Mouse (Mus musculus) midbrain, embryonic 11.5 days (tissue): Measurements from ENCODE around the gene Dazap2. TPM values are rescaled to one million over a fixed set of nuclear protein-coding genes. Genes with fewer than 3 reads are reported as not detected.

Source experiments
- ATAC-seq: fragments of 200-750 bp; cut with Nextera tagmentation; 2 replicates; pipeline ENCODE4 v1.8.0; 2017; ENCODE audit warnings: moderate TSS enrichment, moderate library complexity; ENCODE audit not compliant: low FRiP score
- DNase-seq: peaks from one replicate; pipeline ENCODE4 v3.0.0; 2015; ENCODE audit warnings: low spot score; ENCODE audit errors: missing footprints
- H3K27ac ChIP-seq: fragments of 300-500 bp; sonication (generic); 2 replicates; pipeline ENCODE4 v1.5.1; 2014; ENCODE audit warnings: low read depth, low read length
- H3K27me3 ChIP-seq: fragments of 300-500 bp; sonication (generic); 2 replicates; pipeline ENCODE4 v1.6.1; 2014; ENCODE audit warnings: mild to moderate bottlenecking, low read length, moderate library complexity, mixed read lengths; ENCODE audit not compliant: control insufficient read depth, insufficient read depth
- H3K36me3 ChIP-seq: fragments of 300-500 bp; sonication (generic); 2 replicates; pipeline ENCODE4 v1.6.1; 2014; ENCODE audit warnings: mild to moderate bottlenecking, low read length, moderate library complexity, mixed read lengths; ENCODE audit not compliant: control insufficient read depth, insufficient read depth
- H3K4me1 ChIP-seq: fragments of 300-500 bp; sonication (generic); 2 replicates; pipeline ENCODE4 v1.6.1; 2014; ENCODE audit warnings: low read length; ENCODE audit not compliant: control insufficient read depth, insufficient read depth
- H3K4me2 ChIP-seq: fragments of 300-500 bp; sonication (generic); 2 replicates; pipeline ENCODE4 v1.6.1; 2014; ENCODE audit warnings: mild to moderate bottlenecking, moderate library complexity
- H3K4me3 ChIP-seq: fragments of 300-500 bp; sonication (generic); 2 replicates; pipeline ENCODE4 v1.5.1; 2014; ENCODE audit warnings: low read depth, low read length
- H3K9ac ChIP-seq: fragments of 300-500 bp; sonication (generic); 2 replicates; pipeline ENCODE4 v1.6.1; 2014; ENCODE audit warnings: low read length
- H3K9me3 ChIP-seq: fragments of 300-500 bp; sonication (generic); 2 replicates; pipeline ENCODE4 v1.6.1; 2016; ENCODE audit warnings: low read length; ENCODE audit not compliant: control insufficient read depth
- WGBS: fragments of 180-500 bp; shearing (Covaris S2); extraction: QIAGEN DNeasy Blood & Tissue Kit; methylation state at CpG from one replicate; pipeline ENCODE4 v1.1.7; 2014; 5-methylcytosine and 5-hydroxymethylcytosine counted together
- polyA plus RNA-seq: library from polyadenylated mRNA; unstranded; fragments of >200 nt; fragmentation: Nextera tagmentation; extraction: Ambion mirVana; gene quantifications from 2 replicates; pipeline ENCODE4 v1.2.1, GENCODE M21; 2014

Dazap2 gene
- polyA plus RNA-seq, 1 experiment from 2014 or later: 258 TPM

DNA sequence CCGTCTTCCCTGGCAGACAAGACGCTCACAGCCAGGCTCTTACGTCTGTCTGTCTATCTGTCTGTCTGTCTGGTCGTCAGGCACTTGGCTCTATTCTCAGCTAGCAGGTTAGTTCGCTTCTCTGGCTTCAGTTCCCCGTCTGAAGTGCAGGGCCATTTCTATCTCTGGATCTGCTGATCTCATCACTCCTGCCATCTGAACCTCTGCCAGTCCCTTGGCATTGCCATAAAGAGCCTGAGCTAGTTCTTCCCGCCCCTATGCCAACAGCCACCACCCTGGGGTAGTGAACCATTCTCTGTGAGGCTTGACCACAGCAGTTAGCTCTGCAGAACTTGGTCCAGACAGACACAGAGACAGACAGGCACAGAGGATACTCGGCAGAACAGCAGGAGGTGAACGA lies 45.2 kb downstream of the Dazap2 start:
- no peak overlapping the region for H3K4me2 ChIP-seq
- no peaks in the 10 kb centered on the region for H3K36me3 ChIP-seq
- H3K27ac ChIP-seq: no peak overlapping the region
- 87% methylated on average over 9 of the region's 9 CpGs for WGBS
- H3K27me3 ChIP-seq: no peaks in the 10 kb centered on the region
- no peaks in the 10 kb centered on the region for H3K9me3 ChIP-seq
- no peak for ATAC-seq
- no peak overlapping the region for H3K4me3 ChIP-seq
- no peaks in the 10 kb centered on the region for H3K4me1 ChIP-seq
- H3K9ac ChIP-seq: no peak overlapping the region
- DNase-seq: no peak

GRCm38 (mm10) chr15:100660805-100661204 lies 45.7 kb downstream of the Dazap2 start:
- Histone ChIP-seq H3K36me3 (no peaks in the 10 kb centered on the region), H3K4me1 (no peaks in the 10 kb centered on the region), H3K9ac (no peak overlapping the region), H3K27me3 (no peaks in the 10 kb centered on the region), H3K27ac (no peak overlapping the region), H3K4me2 (no peak overlapping the region), H3K9me3 (no peaks in the 10 kb centered on the region), H3K4me3 (no peak overlapping the region)
- WGBS: 88% methylated on average over 5 of the region's 5 CpGs
- DNase-seq (no peak), ATAC-seq (no peak)

DNA sequence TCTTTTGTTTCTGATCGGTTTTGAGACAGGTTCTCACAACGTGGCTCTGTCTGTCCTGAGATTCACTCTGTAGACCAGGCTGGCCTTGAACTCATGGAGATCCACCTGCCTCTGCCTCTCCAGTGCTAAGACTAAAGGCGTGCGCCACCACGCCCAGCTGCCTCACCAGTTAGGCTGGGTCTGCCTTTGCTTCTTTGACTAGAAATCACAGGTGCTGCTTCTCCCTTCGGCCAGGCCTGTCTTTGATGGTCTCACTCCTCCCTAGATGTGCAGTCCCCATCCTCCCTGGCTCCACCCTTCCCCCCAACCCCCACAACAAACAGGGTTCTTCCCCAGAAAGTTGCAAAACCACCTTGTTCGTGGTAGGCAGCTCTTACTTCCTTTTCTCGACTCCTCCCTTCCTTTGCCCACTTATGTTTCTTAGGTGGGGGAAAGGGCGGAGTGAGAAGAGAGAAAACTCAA lies 49.7 kb downstream of the Dazap2 start:
- H3K9ac ChIP-seq: no peak overlapping the region
- no peak overlapping the region for H3K4me3 ChIP-seq
- no peaks in the 10 kb centered on the region for H3K27me3 ChIP-seq
- no peak overlapping the region for H3K4me2 ChIP-seq
- no peaks in the 10 kb centered on the region; the same call in 1 of the 2 replicates for H3K4me1 ChIP-seq
- H3K9me3 ChIP-seq: no peaks in the 10 kb centered on the region
- DNase-seq (no peak), ATAC-seq (no peak)
- no peaks in the 10 kb centered on the region for H3K36me3 ChIP-seq
- no peak overlapping the region for H3K27ac ChIP-seq
- 85% methylated on average over 9 of the region's 9 CpGs for WGBS

DNA sequence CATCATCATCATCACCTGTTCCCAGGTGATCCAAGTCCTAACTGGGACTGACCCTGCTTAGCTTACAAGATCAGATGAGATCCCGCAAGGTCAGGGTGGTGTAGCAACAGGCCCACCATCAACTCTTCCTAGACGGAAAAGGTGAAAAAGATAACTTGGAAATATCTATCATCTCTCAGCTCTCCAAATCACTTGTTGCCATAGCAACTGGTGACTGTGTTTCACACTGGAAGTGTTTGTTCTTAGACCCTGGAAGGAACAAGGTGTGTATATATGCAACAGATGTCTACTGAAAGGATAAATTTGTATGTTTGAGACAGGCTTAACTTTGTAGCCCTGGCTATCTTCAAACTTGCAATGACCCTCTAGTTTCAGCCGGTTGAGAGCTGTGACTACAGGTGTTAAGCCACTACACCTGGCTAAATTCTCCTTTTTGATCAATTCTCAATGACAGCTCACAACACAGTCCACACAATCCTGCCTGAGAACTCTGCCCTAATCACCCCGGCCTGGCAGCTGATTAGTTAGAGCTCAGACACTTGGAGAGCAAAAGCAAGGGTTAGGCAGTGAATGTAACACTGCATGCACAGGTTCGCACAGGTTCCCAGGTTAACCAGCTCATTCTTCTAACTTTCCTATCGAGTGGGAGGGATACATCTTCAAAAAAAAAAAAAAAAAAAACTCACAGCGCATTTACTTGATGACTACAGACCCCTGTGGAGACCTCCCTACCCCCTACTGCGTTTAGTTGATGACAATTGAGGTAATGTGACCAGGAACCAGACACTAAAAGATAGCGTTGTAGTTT lies 50.5 kb downstream of the Dazap2 start:
- no peak for ATAC-seq
- 43% methylated on average over 9 of the region's 9 CpGs for WGBS
- no peak overlapping the region for H3K27ac ChIP-seq

DNA sequence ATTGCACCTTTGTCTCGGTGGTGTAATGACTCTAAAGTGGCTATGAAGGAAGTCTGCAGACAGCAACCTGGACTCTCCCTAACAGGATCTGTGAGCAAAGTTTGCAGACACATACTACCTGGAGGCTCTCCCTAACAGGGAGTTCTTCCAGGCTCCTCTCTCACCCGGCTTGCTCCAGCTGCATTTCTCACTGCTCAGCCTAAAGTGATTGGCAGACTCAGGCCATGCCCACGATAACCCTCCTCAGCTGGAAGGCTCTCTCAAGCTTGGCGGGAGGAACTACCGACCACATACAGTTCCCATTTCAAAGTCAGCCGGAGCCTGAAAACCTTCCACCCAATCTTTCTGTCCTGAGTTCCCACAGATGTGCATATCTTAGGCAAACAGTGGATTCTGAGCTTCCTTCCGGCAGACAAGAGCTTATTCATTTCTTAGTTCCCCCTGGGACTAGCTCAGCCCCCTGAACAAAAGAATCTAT lies 51.1 kb downstream of the Dazap2 start:
- Histone ChIP-seq H3K4me3 (no peak overlapping the region), H3K9ac (no peak overlapping the region), H3K4me1 (no peaks in the 10 kb centered on the region; the same call in 1 of the 2 replicates), H3K4me2 (no peak overlapping the region), H3K9me3 (no peaks in the 10 kb centered on the region), H3K27ac (no peak overlapping the region), H3K27me3 (no peaks in the 10 kb centered on the region), H3K36me3 (no peaks in the 10 kb centered on the region)
- ATAC-seq: no peak
- peak; percentile 88 for DNase-seq
- 13% methylated on average over 7 of the region's 7 CpGs for WGBS

More for the DNA sequence above, 50.5 kb downstream of the Dazap2 start:
- Histone ChIP-seq H3K4me3 (no peak overlapping the region), H3K4me1 (no peaks in the 10 kb centered on the region; the same call in 1 of the 2 replicates), H3K9ac (no peak overlapping the region), H3K9me3 (no peaks in the 10 kb centered on the region), H3K4me2 (no peak overlapping the region), H3K27me3 (no peaks in the 10 kb centered on the region), H3K36me3 (no peaks in the 10 kb centered on the region)
- no peak for DNase-seq

DNA sequence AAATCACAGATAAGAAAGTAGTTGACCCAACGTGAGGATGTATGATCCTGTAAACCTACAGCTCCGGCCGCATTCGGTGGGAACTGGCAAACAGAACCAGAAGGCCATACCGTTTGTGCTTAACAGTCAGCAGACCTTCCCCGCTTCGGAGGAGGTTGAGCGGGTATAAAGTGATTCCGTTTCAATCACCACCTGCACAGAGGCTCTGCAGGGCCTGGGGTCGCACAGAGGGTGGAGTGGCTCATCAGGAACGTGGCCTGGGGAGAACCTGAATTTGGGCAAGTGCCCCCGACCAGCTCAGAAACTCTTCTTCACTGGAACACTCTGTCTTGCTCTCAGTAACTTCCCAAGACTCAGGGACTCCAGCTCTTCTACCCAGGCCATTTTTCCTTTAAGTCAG lies 51.7 kb downstream of the Dazap2 start:
- Histone ChIP-seq H3K9me3 (no peaks in the 10 kb centered on the region), H3K27ac (no peak overlapping the region), H3K4me3 (no peak overlapping the region), H3K4me1 (no peaks in the 10 kb centered on the region; the same call in 1 of the 2 replicates), H3K27me3 (no peaks in the 10 kb centered on the region), H3K9ac (no peak overlapping the region), H3K4me2 (no peak overlapping the region), H3K36me3 (no peaks in the 10 kb centered on the region)
- WGBS: 37% methylated on average over 12 of the region's 12 CpGs
- ATAC-seq (no peak), DNase-seq (no peak)

DNA sequence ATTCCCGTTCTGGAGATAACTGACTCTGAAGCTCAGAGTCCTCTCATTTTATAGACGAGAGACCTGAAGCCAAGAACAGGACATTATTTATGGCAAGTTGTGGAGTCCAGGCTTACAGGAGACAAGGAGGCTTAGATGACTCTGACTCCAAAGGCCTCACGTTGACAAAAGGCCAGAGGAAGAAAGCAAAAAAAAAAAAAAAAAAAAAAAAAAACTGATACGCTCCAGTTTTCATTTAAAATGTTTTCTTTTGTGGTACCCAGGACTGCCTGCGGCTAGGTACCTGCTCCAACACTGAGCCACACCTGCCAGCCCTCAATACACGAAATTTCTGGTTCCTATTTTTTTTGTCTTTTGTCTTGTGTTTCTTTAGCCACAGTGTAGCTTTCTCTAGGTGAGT lies 52.3 kb downstream of the Dazap2 start:
- H3K4me2 ChIP-seq: no peak overlapping the region
- H3K4me1 ChIP-seq: no peaks in the 10 kb centered on the region; the same call in 1 of the 2 replicates
- ATAC-seq (no peak), DNase-seq (no peak)
- H3K9me3 ChIP-seq: no peaks in the 10 kb centered on the region
- H3K27me3 ChIP-seq: no peaks in the 10 kb centered on the region
- H3K4me3 ChIP-seq: no peak overlapping the region
- H3K27ac ChIP-seq: no peak overlapping the region
- no peak overlapping the region for H3K9ac ChIP-seq
- H3K36me3 ChIP-seq: no peaks in the 10 kb centered on the region
- 67% methylated on average over 6 of the region's 6 CpGs for WGBS

GRCm38 (mm10) chr15:100667871-100668545 lies 52.9 kb downstream of the Dazap2 start:
- no peak for DNase-seq
- no peaks in the 10 kb centered on the region for H3K36me3 ChIP-seq
- no peaks in the 10 kb centered on the region; the same call in 1 of the 2 replicates for H3K4me1 ChIP-seq
- H3K9me3 ChIP-seq: no peaks in the 10 kb centered on the region
- no peak overlapping the region for H3K4me2 ChIP-seq
- H3K27ac ChIP-seq: no peak overlapping the region
- no peak overlapping the region for H3K9ac ChIP-seq
- ATAC-seq: no peak
- 93% methylated on average over 5 of the region's 5 CpGs for WGBS
- no peaks in the 10 kb centered on the region for H3K27me3 ChIP-seq
- H3K4me3 ChIP-seq: no peak overlapping the region

GRCm38 (mm10) chr15:100669337-100669736 lies 54.2 kb downstream of the Dazap2 start, which contains the start of gene Bin2:
Gene Bin2 (minus strand): TSS chr15:100669553.
- H3K27ac ChIP-seq: no peak within 1 kb of the TSS
- ATAC-seq: no peak
- no peak within 1 kb of the TSS for H3K4me2 ChIP-seq

More at GRCm38 (mm10) chr15:100669337-100669736, 54.2 kb downstream of the Dazap2 start, which contains the start of gene Bin2:
- Histone ChIP-seq H3K9ac (no peak within 1 kb of the TSS), H3K36me3 (no peaks in the 10 kb centered on the region), H3K27me3 (no peaks in the 10 kb centered on the region), H3K4me3 (no peak within 1 kb of the TSS), H3K9me3 (no peaks in the 10 kb centered on the region), H3K4me1 (peaks cover 2% of the 10 kb centered on the region)
- 93% methylated on average over 20 of the region's 20 CpGs for WGBS
- no peak for DNase-seq
